8 mouse cellular contexts compared by ENCODE assay signal in the genomic region with DNA sequence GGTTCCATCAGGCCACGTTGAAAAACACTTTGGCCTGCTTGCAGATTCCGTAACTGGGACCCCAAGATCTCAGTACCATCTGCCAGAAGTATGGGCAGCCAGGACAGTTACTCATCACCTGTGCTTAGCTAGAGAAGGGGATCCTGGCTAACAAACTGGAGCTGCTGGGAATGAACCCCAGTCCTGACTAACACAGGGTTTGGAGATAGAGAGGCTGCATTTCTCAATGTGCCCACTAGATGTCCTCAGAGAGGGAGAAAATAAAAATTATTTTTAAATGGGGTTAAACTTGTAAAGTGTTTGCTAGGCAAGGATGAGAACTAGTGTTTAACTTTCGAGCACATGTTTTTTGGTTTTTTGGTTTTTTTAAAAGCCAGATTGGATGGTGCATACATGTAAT. TPM values are rescaled to one million over a fixed set of nuclear protein-coding genes. Genes with fewer than 3 reads are reported as not detected.
DNase-seq lines count a peak whose midpoint lies in the region; ATAC-seq and TF ChIP-seq lines count a peak whose summit lies in the region.

No protein-coding gene starts in this region.

- H3K9ac ChIP-seq in midbrain, embryonic 12.5 days (replicated peaks) = no peak overlapping the region
- H3K9ac ChIP-seq in hindbrain, embryonic 16.5 days (ENCODE audit: low read depth, low read length) = no peak overlapping the region
- no peak overlapping the region for H3K9ac ChIP-seq in liver, adult 2 months (ENCODE audit: low read depth, low read length)

- TF ChIP-seq CTCF in brain, embryonic 14.5 days (IDR thresholded peaks at IDR 0.05; ENCODE audit: borderline replicate concordance, extremely low read depth, insufficient read depth, insufficient read length) = peak; percentile 55; the same call in 1 of the 2 replicates
- peak; percentile 17; the same call in 1 of the 2 replicates for TF ChIP-seq CTCF in liver, adult 2 months (IDR thresholded peaks at IDR 0.05; ENCODE audit: low read depth, low read length)

- ATAC-seq in midbrain, embryonic 12.5 days (ENCODE audit: low FRiP score, low read depth) = peak; percentile 49; the same call in 1 of the 2 replicates
- peak; percentile 48; the same call in 1 of the 2 replicates for ATAC-seq in hindbrain, embryonic 16.5 days

- TF ChIP-seq POLR2A in brain, embryonic 14.5 days (IDR thresholded peaks at IDR 0.05; ENCODE audit: borderline replicate concordance, extremely low read depth, insufficient read depth, insufficient read length, poor library complexity, severe bottlenecking) = no peak
- no peak for TF ChIP-seq POLR2A in liver, adult 2 months (IDR thresholded peaks at IDR 0.05; ENCODE audit: extremely low read depth, insufficient read depth, low read length)

- H3K4me3 ChIP-seq in midbrain, embryonic 12.5 days = no peak overlapping the region
- H3K4me3 ChIP-seq in midbrain, embryonic 10.5 days = no peak overlapping the region
- no peak overlapping the region for H3K4me3 ChIP-seq in hindbrain, embryonic 16.5 days (ENCODE audit: low read length)
- no peak overlapping the region for H3K4me3 ChIP-seq in liver, adult 2 months (ENCODE audit: insufficient read depth, low read depth, low read length)

- H3K36me3 ChIP-seq in midbrain, embryonic 12.5 days = no peaks in the 10 kb centered on the region
- H3K36me3 ChIP-seq in midbrain, embryonic 10.5 days = no peaks in the 10 kb centered on the region
- no peaks in the 10 kb centered on the region for H3K36me3 ChIP-seq in hindbrain, embryonic 16.5 days (ENCODE audit: control insufficient read depth, insufficient read depth, low read length)
- H3K36me3 ChIP-seq in liver, adult 2 months (ENCODE audit: control insufficient read depth, insufficient read depth, low read length) = peaks cover 68% of the 10 kb centered on the region

- peaks cover 23% of the 10 kb centered on the region for H3K27me3 ChIP-seq in midbrain, embryonic 12.5 days
- H3K27me3 ChIP-seq in midbrain, embryonic 10.5 days (ENCODE audit: low read depth, poor library complexity, severe bottlenecking) = peaks cover 10% of the 10 kb centered on the region; the same call in 1 of the 2 replicates
- H3K27me3 ChIP-seq in hindbrain, embryonic 16.5 days (replicated peaks; ENCODE audit: control insufficient read depth, insufficient read depth, low read length) = no peaks in the 10 kb centered on the region
- H3K27me3 ChIP-seq in liver, adult 2 months (ENCODE audit: control insufficient read depth, insufficient read depth, low read length) = no peaks in the 10 kb centered on the region

- DNase-seq in cerebellum, adult 18-20 months = peak; percentile 31 to 44
- no peak for DNase-seq in cerebellum, adult 9-11 months
- no peak for DNase-seq in midbrain, embryonic 10.5 days (ENCODE audit: low spot score)
- DNase-seq in brain, embryonic 14.5 days (ENCODE audit: low read depth) = peak; percentile 49
- peak; percentile 40 for DNase-seq in liver, adult 2 months (ENCODE audit: extremely low read depth, low read depth, low spot score)
- peak; percentile 80 for DNase-seq in retina, embryonic 14.5 days (ENCODE audit: low spot score)

- 71% methylated on average over 3 of the region's 3 CpGs for WGBS in midbrain, embryonic 12.5 days
- 69% methylated on average over 3 of the region's 3 CpGs for WGBS in midbrain, embryonic 10.5 days
- WGBS in hindbrain, embryonic 16.5 days = 73% methylated on average over 3 of the region's 3 CpGs
- WGBS in liver, adult 2 months = 75% methylated on average over 3 of the region's 3 CpGs

- H3K27ac ChIP-seq in midbrain, embryonic 12.5 days (replicated peaks) = no peak overlapping the region
- no peak overlapping the region for H3K27ac ChIP-seq in midbrain, embryonic 10.5 days (replicated peaks)
- no peak overlapping the region for H3K27ac ChIP-seq in hindbrain, embryonic 16.5 days (ENCODE audit: low read depth, low read length)
- no peak overlapping the region for H3K27ac ChIP-seq in liver, adult 2 months (replicated peaks; ENCODE audit: insufficient read depth, low read depth, low read length)

- no peak overlapping the region for H3K4me2 ChIP-seq in midbrain, embryonic 12.5 days (replicated peaks)
- no peak overlapping the region for H3K4me2 ChIP-seq in hindbrain, embryonic 16.5 days (ENCODE audit: low read length)

- no peaks in the 10 kb centered on the region; the same call in 1 of the 2 replicates for H3K79me2 ChIP-seq in liver, adult 2 months (ENCODE audit: control insufficient read depth, insufficient read depth, low read length)

- no peaks in the 10 kb centered on the region for H3K9me3 ChIP-seq in midbrain, embryonic 12.5 days
- H3K9me3 ChIP-seq in midbrain, embryonic 10.5 days (replicated peaks) = no peaks in the 10 kb centered on the region
- H3K9me3 ChIP-seq in hindbrain, embryonic 16.5 days (ENCODE audit: control insufficient read depth, low read length) = no peaks in the 10 kb centered on the region

- H3K4me1 ChIP-seq in midbrain, embryonic 12.5 days = no peaks in the 10 kb centered on the region
- H3K4me1 ChIP-seq in midbrain, embryonic 10.5 days = no peaks in the 10 kb centered on the region
- H3K4me1 ChIP-seq in hindbrain, embryonic 16.5 days (ENCODE audit: control insufficient read depth, insufficient read depth, low read depth, low read length) = no peaks in the 10 kb centered on the region
- H3K4me1 ChIP-seq in liver, adult 2 months (ENCODE audit: control insufficient read depth, insufficient read depth, low read length) = peaks cover 16% of the 10 kb centered on the region

RNA-seq across cellular contexts. Expression of gene Hsd17b3, which starts 11.2 kb away (rescaled TPM):
- polyA plus RNA-seq in midbrain, embryonic 12.5 days (2016; fragmentation: Nextera tagmentation; extraction: Ambion mirVana) = 0.51 TPM in 1 of 2 replicates, not detected in the other
- 0.36 TPM in 1 of 2 replicates, not detected in the other for polyA plus RNA-seq in midbrain, embryonic 10.5 days (2016; fragmentation: Nextera tagmentation; extraction: Ambion mirVana)
- polyA plus RNA-seq in brain, embryonic 14.5 days (2012; rRNA removed) = 0.19 and 0.25 TPM in 2 replicates
- not detected in 2 replicates for polyA plus RNA-seq in hindbrain, embryonic 16.5 days (2015; fragmentation: Nextera tagmentation; extraction: Ambion mirVana)
- total RNA-seq in liver, adult 2 months (2014; rRNA removed) = not detected in 2 replicates
- polyA plus RNA-seq in liver, adult 2 months (2012; rRNA removed) = 0.39 TPM in 1 of 2 replicates, not detected in the other

RNA-seq across cellular contexts. Expression of gene Slc35d2, which starts 29.0 kb away (rescaled TPM):
- polyA plus RNA-seq in midbrain, embryonic 12.5 days (2016; fragmentation: Nextera tagmentation; extraction: Ambion mirVana) = 1.7 and 4.0 TPM in 2 replicates
- polyA plus RNA-seq in midbrain, embryonic 10.5 days (2016; fragmentation: Nextera tagmentation; extraction: Ambion mirVana) = 3.4 and 3.7 TPM in 2 replicates
- polyA plus RNA-seq in brain, embryonic 14.5 days (2012; rRNA removed) = 0.95 and 1.2 TPM in 2 replicates
- polyA plus RNA-seq in hindbrain, embryonic 16.5 days (2015; fragmentation: Nextera tagmentation; extraction: Ambion mirVana) = 1.1 and 2.1 TPM in 2 replicates
- 48.8 and 49.7 TPM in 2 replicates for total RNA-seq in liver, adult 2 months (2014; rRNA removed)
- 33.1 and 33.7 TPM in 2 replicates for polyA plus RNA-seq in liver, adult 2 months (2012; rRNA removed)

RNA-seq across cellular contexts. Expression of gene Zfp367, which starts 52.8 kb away (rescaled TPM):
- 20.7 and 22.6 TPM in 2 replicates for polyA plus RNA-seq in midbrain, embryonic 12.5 days (2016; fragmentation: Nextera tagmentation; extraction: Ambion mirVana)
- polyA plus RNA-seq in midbrain, embryonic 10.5 days (2016; fragmentation: Nextera tagmentation; extraction: Ambion mirVana) = 18.9 and 21.0 TPM in 2 replicates
- 8.5 and 9.3 TPM in 2 replicates for polyA plus RNA-seq in brain, embryonic 14.5 days (2012; rRNA removed)
- 6.2 and 7.3 TPM in 2 replicates for polyA plus RNA-seq in hindbrain, embryonic 16.5 days (2015; fragmentation: Nextera tagmentation; extraction: Ambion mirVana)
- total RNA-seq in liver, adult 2 months (2014; rRNA removed) = 21.8 and 22.8 TPM in 2 replicates
- polyA plus RNA-seq in liver, adult 2 months (2012; rRNA removed) = 4.0 and 5.3 TPM in 2 replicates

Comparison
In these comparisons a context has a peak if more than half of its experiments do, and no peak if none do; other contexts are left out.
1. DNase-seq: peak in cerebellum, adult 18-20 months (2 of 2), brain, embryonic 14.5 days (single experiment), liver, adult 2 months (single experiment) and retina, embryonic 14.5 days (single experiment); none in cerebellum, adult 9-11 months (single experiment) and midbrain, embryonic 10.5 days (single experiment).